Mouse (Mus musculus): ENCODE measurements around the gene Npas3. TPM values are rescaled to one million over a fixed set of nuclear protein-coding genes. Genes with fewer than 3 reads are reported as not detected.

The Npas3 gene
- polyA plus RNA-seq, 1 experiment from 2014 or later: 2.6 TPM

DNA sequence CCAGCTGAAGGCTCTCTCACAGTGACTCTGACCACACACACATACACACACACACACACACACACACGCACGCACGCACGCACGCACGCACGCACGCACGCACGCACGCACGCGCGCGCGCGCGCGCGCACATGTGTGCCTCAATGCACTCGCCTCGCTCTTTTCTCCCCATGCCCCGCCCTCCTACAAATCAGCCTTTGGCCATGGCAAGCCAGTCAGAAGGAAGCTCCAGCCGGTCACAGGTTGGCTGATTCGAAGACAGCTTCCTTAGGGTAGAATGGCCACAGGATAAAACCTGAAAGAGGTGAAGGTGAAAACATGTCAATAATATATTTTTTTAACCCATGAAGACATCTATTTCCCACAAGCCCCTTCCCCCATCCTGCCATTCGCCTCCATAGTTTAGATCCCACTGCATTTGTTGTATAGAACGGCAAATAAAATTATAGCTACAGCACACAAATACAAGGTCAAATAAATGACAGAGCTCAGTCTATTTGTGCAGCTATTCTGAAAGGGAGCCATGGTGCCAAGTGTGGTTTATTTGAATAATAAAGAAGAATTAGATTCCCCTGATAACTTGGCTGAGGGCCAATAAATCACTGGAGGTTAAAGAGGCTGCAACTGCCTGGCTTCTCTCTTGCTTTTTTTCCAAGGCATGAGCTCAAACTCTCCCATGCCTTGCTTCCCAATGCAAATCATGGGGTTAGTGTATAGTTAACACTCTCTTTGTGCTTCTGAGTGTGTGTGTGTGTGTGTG, 587.7 kb downstream of the Npas3 start:
- ATAC-seq: no peak

DNA sequence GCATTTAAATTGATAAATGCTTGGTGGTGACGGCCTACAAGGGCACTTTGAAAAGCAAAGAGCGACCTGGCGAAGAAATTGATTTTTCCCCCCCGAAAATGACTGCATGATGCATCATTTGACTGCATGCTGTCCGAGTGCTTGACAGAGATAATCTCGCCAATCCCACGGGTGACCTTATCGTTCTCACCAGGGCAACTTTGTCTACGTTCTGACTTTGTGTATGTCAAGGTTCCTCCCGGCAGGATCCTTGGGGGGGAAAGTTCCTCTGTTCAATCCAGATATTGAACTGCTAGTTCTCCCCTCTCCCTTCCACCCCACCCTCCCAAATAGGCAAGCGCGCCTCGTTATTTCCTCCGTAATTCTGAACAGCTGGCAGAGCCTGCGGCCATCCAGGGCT, 588.9 kb downstream of the Npas3 start:
- Histone ChIP-seq H3K36me3 (no peaks in the 10 kb centered on the region), H3K27me3 (replicated peaks) (no peaks in the 10 kb centered on the region), H3K4me2 (replicated peaks) (no peak overlapping the region), H3K27ac (no peak overlapping the region), H3K4me1 (replicated peaks) (no peaks in the 10 kb centered on the region), H3K4me3 (replicated peaks) (no peak overlapping the region), H3K9ac (no peak overlapping the region), H3K9me3 (no peaks in the 10 kb centered on the region)
- 79% methylated on average over 15 of the region's 15 CpGs for WGBS
- ATAC-seq: peak; percentile 20; the same call in 1 of the 2 replicates

More for the DNA sequence above, 587.7 kb downstream of the Npas3 start:
- Histone ChIP-seq H3K36me3 (no peaks in the 10 kb centered on the region), H3K4me1 (replicated peaks) (no peaks in the 10 kb centered on the region), H3K27me3 (replicated peaks) (no peaks in the 10 kb centered on the region), H3K9ac (no peak overlapping the region), H3K9me3 (no peaks in the 10 kb centered on the region), H3K27ac (no peak overlapping the region), H3K4me2 (replicated peaks) (no peak overlapping the region), H3K4me3 (replicated peaks) (no peak overlapping the region)
- 85% methylated on average over 27 of the region's 27 CpGs for WGBS

DNA sequence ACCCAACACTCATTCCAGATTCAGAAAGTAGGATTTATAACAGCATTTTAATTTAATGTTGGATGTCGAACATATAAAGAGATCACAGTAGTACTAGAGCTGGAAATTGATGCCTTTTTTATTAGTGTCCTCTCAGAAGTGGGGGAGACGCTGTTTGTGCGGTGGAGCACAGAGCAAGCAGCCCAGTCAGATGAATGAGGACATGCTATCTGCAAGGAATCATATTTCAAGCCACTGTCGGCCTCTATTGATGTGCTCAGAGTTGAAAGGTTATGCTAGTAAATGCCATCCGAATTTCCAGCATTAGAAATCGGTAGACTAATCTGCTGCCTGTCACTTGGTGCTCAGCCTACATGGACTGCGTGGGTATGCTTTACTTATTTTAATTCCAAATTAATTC, 590.1 kb downstream of the Npas3 start:
- no peaks in the 10 kb centered on the region for H3K4me1 ChIP-seq (replicated peaks)
- no peaks in the 10 kb centered on the region for H3K36me3 ChIP-seq
- H3K4me2 ChIP-seq (replicated peaks): no peak overlapping the region
- no peak overlapping the region for H3K9ac ChIP-seq
- ATAC-seq: no peak
- H3K4me3 ChIP-seq (replicated peaks): no peak overlapping the region
- no peaks in the 10 kb centered on the region for H3K27me3 ChIP-seq (replicated peaks)
- 39% methylated on average over 7 of the region's 7 CpGs for WGBS
- H3K9me3 ChIP-seq: no peaks in the 10 kb centered on the region
- H3K27ac ChIP-seq: no peak overlapping the region

DNA sequence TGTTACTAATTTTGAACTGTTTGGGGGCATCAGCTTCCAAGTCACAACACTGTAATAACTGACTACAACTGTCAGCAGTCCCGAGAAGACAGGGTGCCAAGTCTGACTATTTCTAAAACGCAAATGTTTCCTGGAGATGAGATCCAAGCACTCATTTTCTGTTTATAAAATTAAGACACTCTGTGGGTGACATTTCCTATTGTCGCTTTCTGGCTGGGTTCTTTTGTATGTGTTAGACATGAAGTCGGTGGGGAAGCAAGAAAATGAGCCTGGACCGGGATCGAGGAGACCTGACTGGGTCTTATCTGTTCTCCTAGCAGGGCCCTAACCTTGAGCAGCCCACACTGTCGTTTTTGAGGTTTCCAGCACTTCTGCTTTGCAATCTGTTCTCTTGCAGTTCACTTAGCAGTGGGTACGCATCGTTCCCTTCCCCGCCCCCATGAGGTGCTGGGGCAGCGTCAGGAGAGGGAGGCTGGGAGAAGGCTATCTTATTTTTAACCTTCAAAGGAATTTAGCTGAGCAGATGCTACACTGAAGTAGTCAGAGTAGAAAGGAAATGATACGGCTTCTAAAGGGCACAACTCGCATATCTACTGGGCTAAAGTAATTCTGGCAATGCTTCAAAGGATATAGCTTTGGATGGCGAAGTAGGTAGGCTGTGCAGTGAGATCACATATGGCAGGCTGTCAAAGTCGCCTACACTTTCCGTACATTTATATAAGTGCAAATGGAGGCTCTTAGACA, 593.6 kb downstream of the Npas3 start:
- Histone ChIP-seq H3K27ac (no peak overlapping the region), H3K4me1 (replicated peaks) (0 out of 2 replicates have a peak, but pooled peaks cover 6% of the 10 kb centered on the region), H3K36me3 (no peaks in the 10 kb centered on the region), H3K4me2 (replicated peaks) (no peak overlapping the region), H3K27me3 (replicated peaks) (no peaks in the 10 kb centered on the region), H3K9ac (no peak overlapping the region), H3K9me3 (no peaks in the 10 kb centered on the region), H3K4me3 (replicated peaks) (no peak overlapping the region)
- WGBS: 68% methylated on average over 16 of the region's 16 CpGs
- no peak for ATAC-seq

DNA sequence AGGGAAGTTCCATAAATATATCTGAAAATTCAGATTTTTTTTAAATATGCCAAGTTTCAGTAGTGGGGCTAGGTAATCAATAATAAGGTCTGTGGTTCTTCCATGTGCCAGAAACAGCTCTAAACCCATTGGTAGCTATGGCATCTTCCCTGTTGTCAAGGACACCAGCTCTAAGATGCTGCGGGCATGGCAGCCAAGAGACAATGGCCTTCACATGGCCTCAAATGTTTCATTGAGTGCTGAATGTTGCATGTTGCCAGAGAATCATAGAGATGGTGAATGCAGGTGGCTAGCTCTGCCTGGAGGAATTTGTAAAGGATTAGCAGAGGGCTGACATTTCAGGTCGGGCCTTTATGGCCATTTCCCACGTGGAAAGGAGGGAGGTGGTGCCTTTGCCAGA, 595.1 kb downstream of the Npas3 start:
- Histone ChIP-seq H3K4me1 (replicated peaks) (0 out of 2 replicates have a peak, but pooled peaks cover 7% of the 10 kb centered on the region), H3K9ac (no peak overlapping the region), H3K27ac (no peak overlapping the region), H3K4me2 (replicated peaks) (no peak overlapping the region), H3K36me3 (no peaks in the 10 kb centered on the region), H3K9me3 (no peaks in the 10 kb centered on the region), H3K27me3 (replicated peaks) (no peaks in the 10 kb centered on the region), H3K4me3 (replicated peaks) (no peak overlapping the region)
- WGBS: 64% methylated on average over 3 of the region's 3 CpGs
- no peak for ATAC-seq

DNA sequence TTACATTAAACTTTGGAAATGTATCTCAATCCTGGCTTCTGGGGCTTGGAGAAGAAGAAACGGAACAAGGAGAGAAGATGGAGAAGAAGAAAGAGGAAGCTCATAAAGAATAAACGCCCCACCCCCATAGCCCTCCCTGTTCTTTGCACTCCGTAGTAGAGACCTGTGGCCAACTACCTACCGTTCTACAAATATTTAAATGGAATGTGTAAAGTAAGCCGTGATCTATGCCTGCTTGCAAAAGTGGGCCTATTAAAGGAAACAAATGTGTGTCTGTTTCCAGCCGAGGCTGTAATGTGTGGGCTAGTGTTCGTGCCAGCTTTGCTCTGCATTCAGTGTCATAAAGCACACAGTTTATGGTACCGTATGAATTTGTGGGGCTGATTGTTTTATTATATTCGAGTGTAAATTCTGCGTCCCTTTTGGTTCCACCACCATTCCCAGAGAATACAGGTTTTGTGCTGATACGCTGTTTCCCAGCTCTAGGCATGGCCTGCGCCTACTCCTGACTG, 597.7 kb downstream of the Npas3 start:
- Histone ChIP-seq H3K27me3 (replicated peaks) (no peaks in the 10 kb centered on the region), H3K9ac (no peak overlapping the region), H3K36me3 (no peaks in the 10 kb centered on the region), H3K4me3 (replicated peaks) (no peak overlapping the region), H3K27ac (no peak overlapping the region), H3K9me3 (no peaks in the 10 kb centered on the region), H3K4me1 (replicated peaks) (0 out of 2 replicates have a peak, but pooled peaks cover 7% of the 10 kb centered on the region), H3K4me2 (replicated peaks) (no peak overlapping the region)
- 24% methylated on average over 12 of the region's 12 CpGs for WGBS
- ATAC-seq: peak; percentile 75

DNA sequence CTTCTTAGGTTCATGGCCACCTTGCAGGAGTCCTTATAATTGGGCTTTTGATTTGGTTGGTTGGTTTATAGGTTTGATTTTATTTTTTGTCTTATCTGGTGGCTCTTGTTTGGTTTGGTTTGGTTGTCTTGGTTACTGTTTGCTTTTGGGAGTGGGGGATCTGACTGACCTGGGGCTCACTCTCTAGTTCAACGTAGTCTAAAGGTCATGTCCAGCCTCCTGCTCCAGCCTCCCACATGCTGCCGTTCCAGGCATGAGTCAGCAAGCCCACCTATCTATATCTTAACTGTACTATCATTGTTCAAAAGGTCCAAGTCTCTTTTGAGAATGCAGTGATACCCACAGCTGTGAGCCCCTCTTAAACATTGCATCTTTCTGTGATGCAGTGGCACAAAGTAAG, 600.8 kb downstream of the Npas3 start:
- WGBS: 61% methylated on average over 2 of the region's 2 CpGs
- 0 out of 2 replicates have a peak, but pooled peaks cover 7% of the 10 kb centered on the region for H3K4me1 ChIP-seq (replicated peaks)
- no peak overlapping the region for H3K27ac ChIP-seq
- H3K27me3 ChIP-seq (replicated peaks): no peaks in the 10 kb centered on the region
- ATAC-seq: no peak
- no peak overlapping the region for H3K4me2 ChIP-seq (replicated peaks)
- no peak overlapping the region for H3K4me3 ChIP-seq (replicated peaks)
- H3K9me3 ChIP-seq: no peaks in the 10 kb centered on the region
- no peak overlapping the region for H3K9ac ChIP-seq
- no peaks in the 10 kb centered on the region for H3K36me3 ChIP-seq

DNA sequence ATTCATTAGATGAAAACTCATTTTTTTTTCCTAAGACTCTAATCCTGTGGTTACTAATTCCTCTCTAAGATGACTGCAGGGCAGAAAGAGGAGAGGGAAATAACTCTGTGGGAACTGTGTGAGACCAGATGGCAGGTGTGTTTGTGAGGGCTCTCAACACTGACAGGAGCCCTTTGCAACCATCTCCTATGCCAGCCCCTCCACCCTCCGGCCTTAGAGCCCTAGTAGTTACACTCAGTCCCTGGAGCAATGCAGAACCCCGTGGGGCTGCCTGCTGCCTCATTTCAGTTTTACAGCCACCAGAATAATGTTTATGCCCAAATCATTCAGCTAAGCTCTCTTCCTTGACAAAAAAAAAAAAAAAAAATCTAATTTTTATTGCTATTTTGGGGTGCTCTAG, 604.0 kb downstream of the Npas3 start:
- H3K4me1 ChIP-seq (replicated peaks): no peaks in the 10 kb centered on the region
- ATAC-seq: no peak
- H3K27ac ChIP-seq: no peak overlapping the region
- H3K4me3 ChIP-seq (replicated peaks): no peak overlapping the region
- H3K27me3 ChIP-seq (replicated peaks): no peaks in the 10 kb centered on the region
- H3K36me3 ChIP-seq: no peaks in the 10 kb centered on the region
- no peak overlapping the region for H3K9ac ChIP-seq
- 78% methylated on average over 2 of the region's 2 CpGs for WGBS
- H3K9me3 ChIP-seq: no peaks in the 10 kb centered on the region
- H3K4me2 ChIP-seq (replicated peaks): no peak overlapping the region

DNA sequence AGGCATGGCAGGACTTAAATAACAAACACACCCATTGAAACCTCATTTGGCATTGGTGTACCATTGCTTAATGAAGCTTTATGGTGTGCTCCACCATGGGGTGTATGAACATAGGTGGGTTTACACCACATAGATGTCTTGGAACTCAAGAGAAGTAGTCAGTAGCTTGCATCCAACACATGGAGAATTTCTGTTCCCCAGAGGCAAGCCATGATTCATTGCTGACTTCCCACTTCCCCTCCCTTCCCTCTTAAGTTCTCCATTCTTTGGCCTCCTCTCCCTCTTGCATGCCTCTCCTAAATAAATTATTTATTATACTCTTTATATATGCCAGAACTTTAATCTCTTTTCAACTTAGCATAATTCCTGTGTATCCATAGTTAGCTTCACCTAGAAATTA, 611.7 kb downstream of the Npas3 start:
- Histone ChIP-seq H3K27ac (no peak overlapping the region), H3K27me3 (replicated peaks) (no peaks in the 10 kb centered on the region), H3K36me3 (no peaks in the 10 kb centered on the region), H3K4me2 (replicated peaks) (no peak overlapping the region), H3K4me3 (replicated peaks) (no peak overlapping the region), H3K4me1 (replicated peaks) (no peaks in the 10 kb centered on the region), H3K9me3 (no peaks in the 10 kb centered on the region), H3K9ac (no peak overlapping the region)
- no peak for ATAC-seq

DNA sequence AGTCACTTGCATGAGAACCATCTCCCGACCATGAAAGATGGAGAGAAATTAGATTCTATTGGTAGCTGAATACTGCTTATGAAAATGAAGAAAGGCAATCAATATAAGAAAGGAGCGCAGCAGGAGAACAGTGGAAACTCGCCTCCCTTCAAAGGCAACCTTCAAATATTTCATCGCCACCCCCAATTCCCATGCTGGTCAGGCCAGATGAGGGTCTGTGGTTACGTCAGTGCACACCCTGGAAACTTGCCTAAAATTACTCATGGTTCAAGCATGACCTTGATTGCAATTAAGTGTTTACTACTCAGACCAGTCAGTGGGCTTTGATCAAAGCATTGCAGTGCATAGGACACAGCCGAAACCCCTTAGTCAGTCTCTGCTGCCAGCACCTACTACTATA, 613.8 kb downstream of the Npas3 start:
- H3K4me3 ChIP-seq (replicated peaks): no peak overlapping the region
- H3K9me3 ChIP-seq: no peaks in the 10 kb centered on the region
- no peak overlapping the region for H3K4me2 ChIP-seq (replicated peaks)
- H3K36me3 ChIP-seq: no peaks in the 10 kb centered on the region
- H3K4me1 ChIP-seq (replicated peaks): no peaks in the 10 kb centered on the region
- H3K27me3 ChIP-seq (replicated peaks): no peaks in the 10 kb centered on the region
- ATAC-seq: no peak
- no peak overlapping the region for H3K9ac ChIP-seq
- 85% methylated on average over 6 of the region's 6 CpGs for WGBS
- no peak overlapping the region for H3K27ac ChIP-seq

DNA sequence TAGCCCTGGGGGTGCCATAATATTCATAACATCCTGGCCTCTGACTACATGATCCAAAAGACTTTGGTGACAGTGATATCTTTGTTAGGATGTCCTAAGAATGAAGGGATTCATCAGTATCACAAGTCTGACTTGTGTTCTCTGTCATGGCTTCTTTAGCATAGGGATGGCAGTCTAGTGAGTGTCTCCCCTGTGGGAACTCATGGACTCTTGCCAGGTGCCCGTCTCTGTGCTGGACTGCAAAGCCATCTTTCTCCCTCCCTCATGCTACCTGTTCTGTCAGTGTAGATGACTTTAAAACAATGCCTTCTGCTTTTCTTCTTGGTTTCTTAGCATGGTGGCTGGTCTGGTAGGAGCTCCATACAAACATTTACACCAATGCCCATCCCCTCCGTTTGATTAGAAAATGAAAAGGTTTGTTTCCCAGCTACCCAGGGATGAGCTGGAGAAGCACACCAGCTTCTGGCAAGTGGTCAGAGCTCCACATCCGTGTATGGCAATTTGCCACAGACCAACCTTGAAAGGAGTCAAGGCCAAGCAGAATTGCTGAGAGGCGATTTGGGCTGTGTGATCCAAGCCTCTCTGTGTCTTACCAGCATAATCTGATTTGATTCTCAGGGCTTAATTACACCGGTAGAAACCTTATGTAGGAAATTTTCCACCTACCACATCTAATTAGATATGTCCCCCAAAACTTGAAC, 616.1 kb downstream of the Npas3 start:
- Histone ChIP-seq H3K9ac (no peak overlapping the region), H3K4me2 (replicated peaks) (no peak overlapping the region), H3K9me3 (no peaks in the 10 kb centered on the region), H3K27me3 (replicated peaks) (no peaks in the 10 kb centered on the region), H3K4me3 (replicated peaks) (no peak overlapping the region), H3K36me3 (no peaks in the 10 kb centered on the region), H3K4me1 (replicated peaks) (no peaks in the 10 kb centered on the region), H3K27ac (no peak overlapping the region)
- no peak for ATAC-seq
- WGBS: 74% methylated on average over 5 of the region's 5 CpGs

DNA sequence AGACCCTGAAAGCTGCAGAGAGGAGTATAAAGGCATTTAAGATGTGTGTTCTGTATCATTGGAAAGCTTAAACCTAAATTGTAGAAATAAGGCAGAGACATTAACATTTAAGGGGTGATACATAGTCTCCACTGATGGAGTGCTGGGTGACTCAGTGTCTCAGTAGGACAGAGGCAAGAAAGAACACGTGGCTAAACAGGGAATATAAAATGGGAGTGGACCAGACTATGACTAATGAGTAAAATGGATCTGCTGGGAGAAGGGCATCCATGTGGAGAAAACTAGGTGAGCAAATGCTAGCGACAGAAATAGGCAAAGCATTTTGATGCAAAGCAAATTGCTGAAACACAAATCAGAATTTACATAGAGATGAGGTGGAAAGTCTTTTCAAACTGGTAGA, 617.2 kb downstream of the Npas3 start:
- Histone ChIP-seq H3K4me2 (replicated peaks) (no peak overlapping the region), H3K4me1 (replicated peaks) (no peaks in the 10 kb centered on the region), H3K4me3 (replicated peaks) (no peak overlapping the region), H3K27ac (no peak overlapping the region), H3K27me3 (replicated peaks) (no peaks in the 10 kb centered on the region), H3K36me3 (no peaks in the 10 kb centered on the region), H3K9me3 (no peaks in the 10 kb centered on the region), H3K9ac (no peak overlapping the region)
- WGBS: 60% methylated on average over 2 of the region's 2 CpGs
- no peak for ATAC-seq
